Mouse (Mus musculus): Measurements from ENCODE around the gene Acp7. TPM values are rescaled to one million over a fixed set of nuclear protein-coding genes. Genes with fewer than 3 reads are reported as not detected.
"Not testable (repeated sequence)": the region's sequence is repeated elsewhere in the genome, so short reads cannot be mapped to it uniquely, and the experiment has no call there.

Acp7 gene
- polyA plus RNA-seq (2012; rRNA removed): 1.2 and 3.9 TPM in 2 replicates

GRCm38 (mm10) chr7:28631073-28631472 lies at the start of gene Acp7:
Acp7 (minus strand) TSS chr7:28631332.
- DNase-seq (ENCODE audit: extremely low spot score in 1 of 2, low spot score in 1 of 2): no peak

DNA sequence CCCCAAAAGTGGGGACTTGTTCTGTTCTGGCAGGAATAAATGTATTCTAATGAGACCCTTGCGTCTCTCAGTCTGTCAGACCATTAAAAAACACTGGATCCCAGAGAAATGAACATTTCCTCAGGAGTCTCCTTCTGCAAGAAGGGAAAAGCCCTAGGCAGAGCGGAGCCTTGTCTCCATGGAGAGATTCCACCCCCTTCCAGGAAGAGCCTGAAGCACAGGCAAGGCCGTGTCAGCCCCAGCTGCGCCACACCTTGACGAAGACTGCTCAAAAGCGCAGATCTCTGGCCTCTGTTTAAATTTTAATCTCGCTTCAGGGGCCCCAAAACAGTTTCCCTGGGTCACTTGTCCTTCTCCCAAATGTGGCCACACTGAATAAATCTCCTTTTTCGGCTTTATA lies 46.5 kb upstream of the Acp7 start:
- no peak for DNase-seq (ENCODE audit: extremely low spot score in 1 of 2, low spot score in 1 of 2)

GRCm38 (mm10) chr7:28676811-28677541 lies 45.8 kb upstream of the Acp7 start:
- no peak for DNase-seq (ENCODE audit: extremely low spot score in 1 of 2, low spot score in 1 of 2)

GRCm38 (mm10) chr7:28675746-28676145 lies 44.6 kb upstream of the Acp7 start:
- DNase-seq (ENCODE audit: extremely low spot score in 1 of 2, low spot score in 1 of 2): no peak

- no peak for DNase-seq (ENCODE audit: extremely low spot score in 1 of 2, low spot score in 1 of 2)
Measured at GRCm38 (mm10) chr7:28674994-28675393, 43.9 kb upstream of the Acp7 start.

- DNase-seq (ENCODE audit: extremely low spot score in 1 of 2, low spot score in 1 of 2): not testable (repeated sequence)
Measured at GRCm38 (mm10) chr7:28672786-28673185, 41.7 kb upstream of the Acp7 start.

DNA sequence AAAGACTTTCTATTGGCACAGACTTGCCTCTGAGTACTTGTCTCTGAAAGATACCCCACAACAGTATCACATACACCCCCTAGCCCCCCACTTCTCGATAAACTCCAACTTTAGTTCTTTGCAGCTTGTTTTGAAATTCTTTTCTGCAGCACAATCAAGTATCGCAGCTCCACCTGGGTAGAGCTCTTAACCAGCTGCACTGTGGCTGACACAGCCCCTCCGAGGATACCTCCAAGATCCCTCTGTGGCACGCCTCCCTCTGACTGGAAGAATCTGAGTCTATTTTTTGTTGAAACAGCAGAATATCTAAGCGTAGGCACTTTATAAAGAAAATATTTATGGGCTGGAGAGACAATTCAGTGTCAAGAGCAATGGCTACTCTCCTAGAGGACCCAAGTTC lies 41.1 kb upstream of the Acp7 start:
- no peak for DNase-seq (ENCODE audit: extremely low spot score in 1 of 2, low spot score in 1 of 2)

DNA sequence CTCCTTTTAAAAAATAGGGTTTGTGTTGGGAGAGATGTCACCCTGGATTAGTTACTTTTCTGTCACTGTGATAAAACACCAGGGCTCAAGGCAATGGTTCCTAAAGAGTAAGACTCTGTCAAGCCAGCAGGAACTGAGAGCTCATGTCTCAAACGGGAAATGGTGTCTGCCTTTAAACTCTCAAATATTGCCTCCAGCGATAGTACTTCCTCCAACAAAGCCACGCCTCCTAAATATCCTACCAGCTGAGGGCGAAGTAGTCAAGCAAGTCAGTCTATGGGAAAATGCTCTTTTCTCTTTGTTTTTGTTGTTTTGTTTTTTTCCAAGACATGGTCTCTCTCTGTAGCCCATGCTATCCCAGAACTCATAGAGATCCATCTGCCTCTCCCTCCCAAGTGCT lies 40.0 kb upstream of the Acp7 start:
- no peak for DNase-seq (ENCODE audit: extremely low spot score in 1 of 2, low spot score in 1 of 2)

DNA sequence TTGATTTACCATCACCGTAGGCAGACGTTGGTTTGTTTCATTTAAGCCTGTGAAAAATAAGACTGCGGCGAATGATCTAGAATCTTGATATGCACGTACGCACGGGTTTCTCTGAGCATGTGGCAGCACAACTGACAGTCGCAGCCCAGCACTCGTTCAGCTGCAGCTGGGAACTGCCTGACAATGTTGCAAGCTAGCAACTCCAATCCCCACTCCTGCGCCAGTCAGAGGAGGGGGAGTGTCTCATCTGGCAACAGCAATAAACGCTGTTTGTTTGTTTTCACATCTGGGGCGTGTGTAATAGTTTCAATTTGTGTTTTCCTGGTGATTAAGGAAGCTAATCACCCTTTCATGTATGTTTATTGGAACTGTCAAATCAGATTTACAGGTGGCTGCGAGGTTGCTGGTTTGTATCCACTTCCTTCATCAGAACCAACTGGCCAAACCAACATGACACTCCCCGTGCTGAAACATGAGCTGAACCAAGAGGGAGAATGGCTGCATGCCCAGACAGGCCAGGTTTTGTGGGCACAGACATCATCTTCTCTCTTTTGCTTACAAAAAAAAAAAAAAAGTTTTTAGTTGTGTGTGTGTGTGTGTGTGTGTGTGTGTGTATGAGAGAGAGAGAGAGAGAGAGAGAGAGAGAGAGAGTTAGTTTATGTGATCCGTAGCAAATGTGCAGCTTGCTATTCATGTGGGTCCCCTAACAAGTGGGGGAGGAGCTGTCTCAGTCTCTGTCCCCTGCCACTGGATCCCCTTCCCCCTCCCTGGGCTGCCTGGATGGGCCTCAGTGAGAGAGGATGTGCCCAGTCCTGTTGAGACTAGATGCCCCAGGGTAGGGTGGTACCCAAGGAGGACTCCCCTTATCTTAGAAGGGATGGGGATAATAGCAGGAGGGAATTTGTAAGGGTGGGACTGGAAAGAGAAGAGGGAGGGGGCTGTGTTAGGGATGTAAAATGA lies 34.8 kb upstream of the Acp7 start:
- DNase-seq (ENCODE audit: extremely low spot score in 1 of 2, low spot score in 1 of 2): peak in 1 of 2 experiments; percentile 5

DNA sequence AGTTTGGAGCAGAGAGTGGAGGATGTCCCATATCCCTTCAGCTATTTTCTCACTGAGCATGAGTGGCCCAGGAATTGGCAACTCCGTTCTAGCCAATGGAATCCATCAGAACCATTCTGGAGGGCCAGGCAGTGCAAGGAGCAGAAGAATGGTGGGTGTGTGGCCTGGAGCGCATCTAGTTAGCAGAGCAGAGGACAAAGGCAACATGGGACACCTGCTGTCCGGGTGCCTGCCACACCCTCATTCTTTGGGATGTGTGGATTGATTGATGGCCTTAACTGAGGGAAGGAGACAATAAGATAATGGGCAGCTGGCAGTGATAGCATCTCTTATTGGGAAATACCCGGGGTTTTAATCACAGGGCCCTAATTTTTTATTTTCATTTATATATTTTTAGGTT lies 25.3 kb upstream of the Acp7 start:
- DNase-seq (ENCODE audit: extremely low spot score in 1 of 2, low spot score in 1 of 2): no peak

GRCm38 (mm10) chr7:28651157-28651556 lies 20.0 kb upstream of the Acp7 start:
- no peak for DNase-seq (ENCODE audit: extremely low spot score in 1 of 2, low spot score in 1 of 2)

- no peak for DNase-seq (ENCODE audit: extremely low spot score in 1 of 2, low spot score in 1 of 2)
Measured at GRCm38 (mm10) chr7:28647016-28647415, 15.9 kb upstream of the Acp7 start.

DNA sequence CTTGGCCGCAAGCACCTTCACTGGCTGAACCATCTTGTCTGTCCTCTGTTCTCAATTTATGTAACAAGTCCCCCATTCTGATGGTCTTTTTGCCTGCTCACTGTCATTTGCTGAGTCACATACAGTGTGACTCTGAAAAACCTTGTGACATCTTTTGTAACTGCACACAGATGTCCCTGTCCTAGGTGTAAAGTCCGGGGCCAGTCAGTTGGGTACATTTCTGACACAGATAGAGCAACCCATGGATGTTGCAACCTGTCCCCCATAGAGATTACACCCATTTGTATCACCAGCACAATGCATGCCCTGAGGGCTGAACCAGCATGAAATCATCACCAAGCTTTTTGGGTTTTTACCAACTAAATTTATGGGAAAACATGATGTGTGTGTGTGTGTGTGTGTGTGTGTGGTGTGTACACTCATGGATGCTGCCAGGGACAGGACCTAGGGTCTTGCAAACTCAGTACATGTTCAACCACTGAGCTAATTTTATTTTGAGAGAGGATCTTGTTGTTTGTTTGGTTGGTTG lies 14.9 kb upstream of the Acp7 start:
- DNase-seq (ENCODE audit: extremely low spot score in 1 of 2, low spot score in 1 of 2): no peak

DNA sequence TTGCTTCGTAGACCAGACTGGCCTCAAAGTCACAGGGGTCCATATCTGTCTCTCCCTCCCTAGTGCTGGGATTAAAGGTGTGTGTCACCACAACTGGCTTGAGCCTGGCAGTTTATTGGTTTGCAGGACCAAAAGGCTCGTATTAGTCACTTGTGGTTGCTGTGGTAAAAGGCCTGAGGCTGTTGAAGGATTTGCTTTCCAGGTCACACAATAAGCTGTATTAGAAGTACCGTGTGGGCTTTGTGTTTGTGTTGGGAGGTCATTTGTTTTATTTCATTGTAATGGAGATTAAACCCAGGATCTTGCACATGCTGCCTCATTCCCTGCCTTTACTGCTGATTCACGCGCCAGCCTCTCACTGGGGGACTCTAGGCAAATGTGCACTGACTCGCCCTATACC lies 14.2 kb upstream of the Acp7 start:
- no peak for DNase-seq (ENCODE audit: extremely low spot score in 1 of 2, low spot score in 1 of 2)

- DNase-seq (ENCODE audit: extremely low spot score in 1 of 2, low spot score in 1 of 2): no peak
Measured at GRCm38 (mm10) chr7:28641546-28641945, 10.4 kb upstream of the Acp7 start.

DNA sequence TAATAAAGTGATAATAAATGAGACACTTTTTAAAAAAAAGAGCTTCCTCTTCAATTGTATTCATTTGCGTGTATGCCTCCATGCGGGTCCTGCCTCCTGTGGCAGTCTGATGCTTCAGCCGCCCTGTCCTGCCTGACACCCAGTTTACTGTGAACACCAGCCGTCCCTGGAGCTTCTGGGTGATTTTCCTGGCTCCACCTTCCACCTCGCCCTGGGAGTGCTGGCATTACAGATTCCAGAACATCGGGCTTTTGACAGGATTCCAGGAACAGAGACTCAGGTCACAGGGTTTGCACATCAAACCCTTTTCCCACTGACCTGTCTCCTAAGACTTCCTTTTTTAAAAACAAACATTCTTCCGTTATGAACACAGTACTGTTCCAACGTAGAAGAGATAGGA lies 6.4 kb upstream of the Acp7 start:
- DNase-seq (ENCODE audit: extremely low spot score in 1 of 2, low spot score in 1 of 2): no peak

- no peak for DNase-seq (ENCODE audit: extremely low spot score in 1 of 2, low spot score in 1 of 2)
Measured at GRCm38 (mm10) chr7:28634128-28634527, 3.0 kb upstream of the Acp7 start.

DNA sequence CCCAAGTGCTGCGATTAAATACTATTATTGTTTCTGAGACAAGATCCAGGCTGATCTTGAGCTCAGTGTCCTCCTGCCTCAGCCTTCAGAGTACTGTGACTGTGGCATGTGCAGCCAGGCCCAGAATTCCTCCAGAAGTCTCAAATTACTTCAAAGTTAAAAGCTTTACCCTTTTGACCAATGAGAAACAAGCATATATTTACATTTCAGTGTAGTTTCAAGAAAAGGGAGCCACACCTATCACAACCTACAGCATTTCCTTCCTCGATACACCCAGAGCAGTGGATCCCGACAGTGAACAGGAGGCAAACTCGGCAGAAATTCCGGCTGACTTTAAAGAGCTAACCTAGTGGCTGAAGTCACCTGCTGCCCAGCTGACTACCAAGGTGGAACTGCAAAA lies 6.3 kb downstream of the Acp7 start:
- DNase-seq (ENCODE audit: extremely low spot score in 1 of 2, low spot score in 1 of 2): no peak

DNA sequence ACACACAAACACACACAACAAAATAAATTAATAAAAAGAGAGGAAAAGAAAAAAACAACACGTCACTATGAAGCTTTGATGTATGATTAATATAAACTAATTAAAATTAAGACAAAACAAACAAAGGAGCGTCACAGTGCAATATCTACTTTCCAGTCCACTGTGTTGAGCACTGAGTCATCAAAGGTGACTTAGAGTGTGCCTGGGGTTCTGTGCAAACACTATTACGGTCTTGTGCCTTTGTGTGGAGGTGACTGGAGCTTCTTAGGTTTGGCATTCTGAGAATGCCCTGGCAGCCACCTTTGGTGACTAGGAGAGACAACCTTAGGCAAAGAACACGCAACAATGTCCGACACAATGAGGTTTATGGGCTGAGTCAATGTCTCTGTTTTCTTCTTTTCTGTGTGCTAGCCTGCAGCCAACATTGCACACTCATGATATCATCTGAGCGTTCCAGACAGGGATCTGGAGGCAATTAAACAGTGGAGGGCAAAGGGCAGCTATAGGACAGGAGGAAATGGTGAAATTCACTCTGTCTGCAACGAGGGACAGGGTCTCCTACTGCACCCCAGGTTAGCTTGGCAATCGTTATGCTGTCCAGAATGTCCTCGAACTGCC lies 11.9 kb downstream of the Acp7 start:
- no peak for DNase-seq (ENCODE audit: extremely low spot score in 1 of 2, low spot score in 1 of 2)

DNA sequence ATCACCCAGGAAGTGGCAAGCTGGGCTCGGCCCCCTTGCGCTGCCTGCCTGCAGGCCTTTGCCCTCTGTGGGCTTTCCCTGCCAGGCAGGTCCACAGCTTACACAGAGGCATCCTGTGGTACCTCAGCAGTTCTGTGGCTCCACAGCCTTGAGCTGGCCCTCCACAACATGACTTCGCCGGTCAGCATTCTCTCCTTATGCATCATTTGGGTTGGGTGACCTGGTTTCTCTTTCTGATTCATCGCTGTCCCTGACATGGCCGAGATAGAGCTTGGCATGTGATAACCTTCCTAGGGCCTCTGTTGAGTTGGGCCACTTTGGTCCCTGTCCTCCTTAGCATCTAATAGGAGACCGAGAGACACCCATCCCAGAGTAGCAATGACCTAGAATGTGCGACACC lies 25.2 kb downstream of the Acp7 start:
- no peak for DNase-seq (ENCODE audit: extremely low spot score in 1 of 2, low spot score in 1 of 2)

DNA sequence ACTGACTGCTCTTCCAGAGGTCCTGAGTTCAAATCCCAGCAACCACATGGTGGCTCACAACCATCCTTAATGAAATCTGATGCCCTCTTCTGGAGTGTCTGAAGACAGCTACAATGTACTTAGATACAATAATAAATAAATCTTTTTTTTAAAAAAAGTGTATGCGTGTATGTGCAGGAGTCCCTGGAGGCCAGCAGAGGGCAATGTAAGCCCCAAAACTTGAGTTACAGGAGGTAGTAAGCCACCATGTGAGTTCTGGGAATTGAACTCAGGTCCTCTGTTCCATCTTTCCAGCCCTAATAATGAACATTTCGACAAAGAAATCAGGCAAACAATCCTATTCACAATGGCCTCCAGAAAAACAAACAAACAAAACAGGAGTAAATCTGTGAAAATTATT lies 27.3 kb downstream of the Acp7 start:
- DNase-seq (ENCODE audit: extremely low spot score in 1 of 2, low spot score in 1 of 2): not testable (repeated sequence)

Data from frontal cortex, adult 2 months (tissue).